Mouse (Mus musculus): ENCODE measurements around the gene Kmt2e. TPM values are rescaled to one million over a fixed set of nuclear protein-coding genes. Genes with fewer than 3 reads are reported as not detected.

Kmt2e gene
- 63.2 and 69.0 TPM in 2 replicates for polyA plus RNA-seq (2016; fragmentation: Nextera tagmentation; extraction: Ambion mirVana)

DNA sequence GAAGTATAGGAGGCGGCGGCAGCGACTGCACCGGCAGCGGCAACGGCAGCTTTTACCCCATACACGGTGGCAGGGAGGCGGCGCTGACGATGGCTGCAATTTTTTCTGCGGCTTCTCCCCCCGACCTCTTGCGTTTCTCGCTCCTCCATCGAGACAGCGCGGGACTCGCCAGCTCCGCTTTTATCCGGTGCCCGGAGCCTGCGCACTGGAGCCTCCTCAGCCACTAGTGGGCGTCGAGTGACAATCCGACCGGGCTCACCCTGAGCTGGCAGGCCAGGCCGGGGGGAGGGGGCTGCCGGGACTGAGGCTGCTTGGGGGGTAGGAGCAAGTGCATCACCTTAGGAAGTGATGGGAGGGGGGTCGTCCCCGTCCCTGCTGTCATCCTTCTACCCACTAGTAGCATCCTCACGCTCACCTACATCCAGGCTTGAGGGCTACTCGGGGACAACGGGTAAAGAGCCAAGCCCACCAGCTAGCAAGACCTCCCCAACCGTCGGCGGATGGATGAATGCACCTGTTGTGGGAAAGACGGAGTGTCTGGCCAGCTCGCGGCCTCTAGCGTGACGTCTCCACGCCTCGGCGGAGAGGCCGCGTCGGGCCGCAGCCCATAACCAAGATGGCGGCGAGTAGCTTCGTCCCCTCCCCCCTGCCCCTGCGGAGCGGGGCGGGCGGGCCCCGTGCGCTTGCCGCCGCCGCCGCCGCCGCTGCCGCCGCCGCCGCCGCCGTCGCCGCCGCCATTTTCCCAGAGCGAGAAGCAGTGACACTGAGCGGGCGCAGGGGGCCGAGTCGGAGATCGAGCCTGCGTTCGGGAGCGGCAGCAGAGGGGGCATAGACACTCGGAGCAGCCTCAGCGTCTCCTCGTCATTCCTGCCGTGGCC, at the start of gene Kmt2e:
TSS of gene Kmt2e (plus strand) at position 722 of the 878 bp plus-strand sequence.
- no peaks in the 10 kb centered on the region for H3K27me3 ChIP-seq (ENCODE audit: insufficient read depth, poor library complexity, severe bottlenecking)
- H3K36me3 ChIP-seq = no peaks in the 10 kb centered on the region
- WGBS = under 1% methylated on average over 84 of the region's 85 CpGs
- H3K4me3 ChIP-seq = peak within 1 kb of the TSS; percentile 86
- no peaks in the 10 kb centered on the region for H3K9me3 ChIP-seq
- peak within 1 kb of the TSS; percentile 100 for H3K27ac ChIP-seq
- peak; percentile 93 for DNase-seq (ENCODE audit: low spot score)
- peaks cover 5% of the 10 kb centered on the region; the same call in 1 of the 2 replicates for H3K4me1 ChIP-seq

DNA sequence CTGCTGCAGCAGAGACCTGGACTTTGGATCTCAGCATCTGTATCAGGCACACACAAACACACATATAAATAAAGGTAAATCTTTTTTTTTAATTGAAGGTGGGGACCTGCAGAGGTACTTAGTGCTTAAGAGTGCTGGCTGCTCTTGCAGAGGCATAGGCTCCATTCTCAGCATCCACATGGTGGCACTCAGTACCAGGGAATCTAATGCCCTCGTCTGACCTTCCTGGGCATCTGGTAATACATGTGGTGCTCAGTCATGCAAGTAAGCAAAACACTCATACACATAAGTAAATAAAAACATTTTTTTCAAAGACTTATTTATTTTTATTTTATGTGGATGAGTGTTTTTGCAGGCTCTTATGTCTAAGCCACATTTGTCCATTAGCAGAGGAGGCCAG, 49.1 kb upstream of the Kmt2e start:
- no peak overlapping the region for H3K4me3 ChIP-seq
- no peak overlapping the region for H3K27ac ChIP-seq
- H3K27me3 ChIP-seq (ENCODE audit: insufficient read depth, poor library complexity, severe bottlenecking) = no peaks in the 10 kb centered on the region
- DNase-seq (ENCODE audit: low spot score) = no peak
- no peaks in the 10 kb centered on the region for H3K9me3 ChIP-seq
- H3K36me3 ChIP-seq = no peaks in the 10 kb centered on the region
- WGBS = 68% methylated on average over 1 of the region's 1 CpGs
- H3K4me1 ChIP-seq = peaks cover 13% of the 10 kb centered on the region; the same call in 1 of the 2 replicates

DNA sequence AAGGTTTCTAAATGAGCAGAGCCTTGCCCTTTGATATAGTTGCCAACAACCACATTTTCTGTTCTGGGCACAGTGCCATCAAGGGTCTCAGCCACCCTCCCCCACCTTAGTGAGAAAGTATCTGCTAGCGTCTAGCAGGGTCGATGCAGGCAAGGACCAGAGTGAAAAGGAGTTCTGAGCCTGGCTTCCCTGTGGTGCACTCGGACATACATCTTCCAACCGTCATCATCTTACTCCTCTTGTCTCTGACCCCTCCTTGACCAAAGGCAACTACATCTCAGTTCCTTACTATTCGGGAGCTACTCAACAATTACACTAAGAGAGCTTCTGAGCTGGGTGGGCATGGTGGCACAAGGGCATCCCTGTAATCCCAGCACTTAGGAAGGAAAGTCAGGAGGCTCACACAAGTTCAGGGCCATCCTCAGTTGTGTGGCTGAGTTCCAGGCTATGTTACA, 48.5 kb upstream of the Kmt2e start:
- Histone ChIP-seq H3K4me1 (peaks cover 13% of the 10 kb centered on the region; the same call in 1 of the 2 replicates), H3K9me3 (no peaks in the 10 kb centered on the region), H3K36me3 (no peaks in the 10 kb centered on the region), H3K27me3 (ENCODE audit: insufficient read depth, poor library complexity, severe bottlenecking) (no peaks in the 10 kb centered on the region), H3K27ac (no peak overlapping the region), H3K4me3 (no peak overlapping the region)
- WGBS = 57% methylated on average over 5 of the region's 5 CpGs
- no peak for DNase-seq (ENCODE audit: low spot score)

DNA sequence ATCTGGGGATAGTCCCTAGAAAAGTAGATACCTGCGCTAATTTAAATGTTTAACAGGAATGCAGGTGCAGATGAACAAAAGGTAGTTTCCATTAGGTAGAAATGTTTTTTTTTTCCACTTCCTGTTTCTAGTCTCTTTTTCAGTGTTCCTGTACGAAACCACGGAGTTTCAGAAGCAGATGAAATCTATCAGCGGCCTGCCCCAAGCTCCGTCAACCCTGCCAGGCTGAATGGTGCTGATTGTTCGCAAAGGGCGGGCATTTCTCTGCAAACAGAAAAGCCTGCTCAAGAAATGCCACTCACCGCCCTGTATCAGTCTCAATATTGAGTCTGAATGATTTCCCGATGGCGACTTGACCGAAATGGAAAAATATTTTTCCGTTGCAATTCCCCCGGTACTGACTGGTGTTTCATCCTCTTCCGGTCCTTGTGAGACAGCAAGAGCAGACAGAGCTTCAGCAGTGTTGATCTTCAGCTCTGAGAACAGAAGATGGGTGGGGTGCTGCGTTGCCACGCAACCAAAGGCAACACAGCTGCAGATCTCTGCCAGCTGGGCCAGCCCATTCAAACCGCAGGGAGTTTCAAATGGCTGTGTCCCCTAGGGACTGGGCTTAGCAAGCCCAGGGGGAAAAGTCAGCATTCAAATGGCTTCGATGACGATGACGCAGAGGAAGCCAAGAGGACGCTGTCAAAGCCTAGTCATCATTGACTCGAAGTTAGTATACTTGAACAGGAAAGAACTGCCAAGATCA, 47.5 kb upstream of the Kmt2e start:
- H3K27me3 ChIP-seq (ENCODE audit: insufficient read depth, poor library complexity, severe bottlenecking) = no peaks in the 10 kb centered on the region
- H3K27ac ChIP-seq = peak overlapping the region; percentile 83
- peak; percentile 96 for DNase-seq (ENCODE audit: low spot score)
- H3K9me3 ChIP-seq = no peaks in the 10 kb centered on the region
- peaks cover 13% of the 10 kb centered on the region; the same call in 1 of the 2 replicates for H3K4me1 ChIP-seq
- 2% methylated on average over 22 of the region's 22 CpGs for WGBS
- H3K4me3 ChIP-seq = peak overlapping the region; percentile 56
- H3K36me3 ChIP-seq = no peaks in the 10 kb centered on the region

DNA sequence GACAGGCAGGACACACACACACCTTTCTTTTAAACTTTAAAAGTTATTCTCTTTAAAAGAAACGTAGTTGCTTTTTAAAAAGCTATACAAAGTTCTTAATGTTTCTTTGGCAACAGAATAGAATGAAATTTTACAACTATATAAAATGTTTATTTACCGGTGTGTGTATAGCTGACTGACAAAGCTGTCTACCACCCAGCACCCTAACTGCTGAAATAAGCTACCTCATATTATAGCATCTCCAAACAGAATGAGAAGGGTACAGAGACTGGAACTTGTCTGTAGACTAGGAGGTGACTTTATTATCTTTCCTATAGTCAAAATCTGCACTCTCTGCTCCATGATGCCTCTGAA, 47.0 kb upstream of the Kmt2e start:
- Histone ChIP-seq H3K9me3 (no peaks in the 10 kb centered on the region), H3K27me3 (ENCODE audit: insufficient read depth, poor library complexity, severe bottlenecking) (no peaks in the 10 kb centered on the region), H3K4me1 (peaks cover 13% of the 10 kb centered on the region; the same call in 1 of the 2 replicates), H3K36me3 (no peaks in the 10 kb centered on the region), H3K4me3 (peak overlapping the region; percentile 56), H3K27ac (peak overlapping the region; percentile 83; the same call in 1 of the 2 replicates)
- no peak for DNase-seq (ENCODE audit: low spot score)
- WGBS = 67% methylated on average over 2 of the region's 2 CpGs

DNA sequence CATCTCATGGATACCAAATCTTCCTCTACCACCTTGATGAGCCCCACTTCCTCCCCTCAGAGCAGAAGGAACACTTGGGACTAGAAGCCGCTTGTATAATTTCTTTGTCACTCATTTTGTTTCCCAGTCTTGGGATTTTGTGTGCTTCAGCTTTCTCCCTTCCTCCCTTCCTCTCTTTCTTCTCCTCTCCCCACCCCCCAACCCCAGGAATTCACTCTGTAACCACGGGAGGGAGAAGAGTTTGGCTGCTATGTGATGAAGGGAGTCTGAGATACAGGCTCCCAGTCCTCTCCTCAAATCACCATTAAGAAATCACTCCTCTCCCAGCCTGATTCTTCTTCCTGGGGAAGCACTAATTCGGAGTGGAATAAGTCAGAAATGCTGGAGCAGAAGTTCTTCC, 46.1 kb upstream of the Kmt2e start:
- Histone ChIP-seq H3K36me3 (no peaks in the 10 kb centered on the region), H3K27me3 (ENCODE audit: insufficient read depth, poor library complexity, severe bottlenecking) (no peaks in the 10 kb centered on the region), H3K4me3 (no peak overlapping the region), H3K4me1 (peaks cover 13% of the 10 kb centered on the region; the same call in 1 of the 2 replicates), H3K27ac (no peak overlapping the region), H3K9me3 (no peaks in the 10 kb centered on the region)
- 35% methylated on average over 3 of the region's 3 CpGs for WGBS
- DNase-seq (ENCODE audit: low spot score) = no peak

DNA sequence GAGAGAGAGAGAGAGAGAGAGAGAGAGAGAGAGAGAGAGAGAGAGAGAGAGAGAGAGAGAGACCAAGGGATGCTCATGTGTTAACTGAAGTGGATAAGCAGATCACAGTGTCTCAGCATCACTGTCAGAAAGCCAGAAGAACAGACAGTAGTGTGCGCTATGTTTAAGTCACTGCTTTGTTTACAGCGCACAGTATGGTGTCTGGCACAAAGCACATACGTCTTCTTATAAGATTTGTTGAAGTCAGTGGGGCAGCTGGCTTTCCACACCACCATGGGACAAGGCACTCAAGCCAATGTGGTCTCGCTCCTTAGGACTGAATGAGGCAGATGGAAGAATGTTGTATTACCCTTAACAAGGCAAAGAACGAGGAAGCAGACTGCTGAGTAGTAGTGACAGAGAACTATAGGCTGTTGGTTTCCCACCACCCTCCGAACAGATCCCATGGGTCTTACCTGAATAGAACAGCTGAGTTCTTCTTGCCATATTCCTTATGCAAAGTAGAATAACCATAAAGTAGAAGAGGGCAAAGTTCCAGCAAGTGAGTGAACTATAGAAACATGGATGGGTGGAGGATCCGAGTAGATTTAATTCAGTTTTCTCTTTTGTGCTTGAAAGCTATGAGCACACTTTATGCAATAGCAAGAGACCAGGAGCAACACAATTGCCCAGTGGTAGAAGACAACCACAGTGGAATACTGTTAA, 44.5 kb upstream of the Kmt2e start:
- Histone ChIP-seq H3K27me3 (ENCODE audit: insufficient read depth, poor library complexity, severe bottlenecking) (no peaks in the 10 kb centered on the region), H3K36me3 (no peaks in the 10 kb centered on the region), H3K4me3 (no peak overlapping the region), H3K27ac (no peak overlapping the region), H3K9me3 (no peaks in the 10 kb centered on the region), H3K4me1 (peaks cover 15% of the 10 kb centered on the region; the same call in 1 of the 2 replicates)
- 81% methylated on average over 7 of the region's 7 CpGs for WGBS
- DNase-seq (ENCODE audit: low spot score) = no peak

DNA sequence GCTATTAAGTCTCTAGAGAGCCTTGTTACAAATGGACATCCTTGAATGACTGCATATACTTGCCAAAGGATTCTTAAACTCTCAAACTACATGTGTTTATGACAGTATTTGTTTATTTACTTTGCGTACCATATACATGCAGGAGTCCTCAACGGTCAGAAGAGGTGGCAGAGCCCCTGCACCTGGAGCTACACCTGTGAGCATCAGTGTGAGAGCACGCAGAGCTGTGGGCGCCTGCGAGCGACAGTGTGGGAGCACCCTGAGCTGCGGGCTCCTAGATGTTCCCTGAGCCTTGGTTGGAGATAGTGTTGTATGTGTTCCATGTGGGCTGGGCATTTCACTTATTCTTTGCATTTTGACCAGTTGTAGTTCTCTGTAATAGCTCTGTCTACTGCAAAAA, 42.5 kb upstream of the Kmt2e start:
- 85% methylated on average over 7 of the region's 7 CpGs for WGBS
- Histone ChIP-seq H3K36me3 (no peaks in the 10 kb centered on the region), H3K4me1 (peaks cover 17% of the 10 kb centered on the region; the same call in 1 of the 2 replicates), H3K4me3 (no peak overlapping the region), H3K27me3 (ENCODE audit: insufficient read depth, poor library complexity, severe bottlenecking) (no peaks in the 10 kb centered on the region), H3K9me3 (no peaks in the 10 kb centered on the region), H3K27ac (no peak overlapping the region)
- DNase-seq (ENCODE audit: low spot score) = no peak

DNA sequence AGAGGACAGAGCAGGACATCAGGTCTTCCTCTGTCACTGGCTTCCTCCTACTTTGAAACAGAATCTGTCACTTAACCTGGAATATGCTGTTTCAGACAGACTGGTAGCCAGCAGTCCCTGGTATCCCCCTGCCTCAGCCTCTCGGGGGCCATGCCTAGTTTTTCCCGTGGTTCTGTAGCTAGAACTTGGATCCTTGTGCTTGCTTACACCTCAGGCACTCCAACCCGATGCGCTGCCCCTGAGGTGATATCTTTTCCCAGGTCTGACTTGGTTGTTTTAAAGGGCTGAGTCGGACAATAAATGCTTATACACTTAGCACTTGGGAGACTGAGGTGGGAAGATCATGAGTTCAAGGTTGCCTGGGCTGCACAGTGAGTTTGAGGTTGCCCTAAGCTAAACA, 40.4 kb upstream of the Kmt2e start:
- H3K27ac ChIP-seq = no peak overlapping the region
- 91% methylated on average over 5 of the region's 5 CpGs for WGBS
- H3K9me3 ChIP-seq = no peaks in the 10 kb centered on the region
- H3K4me1 ChIP-seq = 0 out of 2 replicates have a peak, but pooled peaks cover 4% of the 10 kb centered on the region
- no peak for DNase-seq (ENCODE audit: low spot score)
- no peaks in the 10 kb centered on the region for H3K27me3 ChIP-seq (ENCODE audit: insufficient read depth, poor library complexity, severe bottlenecking)
- no peak overlapping the region for H3K4me3 ChIP-seq
- no peaks in the 10 kb centered on the region for H3K36me3 ChIP-seq

DNA sequence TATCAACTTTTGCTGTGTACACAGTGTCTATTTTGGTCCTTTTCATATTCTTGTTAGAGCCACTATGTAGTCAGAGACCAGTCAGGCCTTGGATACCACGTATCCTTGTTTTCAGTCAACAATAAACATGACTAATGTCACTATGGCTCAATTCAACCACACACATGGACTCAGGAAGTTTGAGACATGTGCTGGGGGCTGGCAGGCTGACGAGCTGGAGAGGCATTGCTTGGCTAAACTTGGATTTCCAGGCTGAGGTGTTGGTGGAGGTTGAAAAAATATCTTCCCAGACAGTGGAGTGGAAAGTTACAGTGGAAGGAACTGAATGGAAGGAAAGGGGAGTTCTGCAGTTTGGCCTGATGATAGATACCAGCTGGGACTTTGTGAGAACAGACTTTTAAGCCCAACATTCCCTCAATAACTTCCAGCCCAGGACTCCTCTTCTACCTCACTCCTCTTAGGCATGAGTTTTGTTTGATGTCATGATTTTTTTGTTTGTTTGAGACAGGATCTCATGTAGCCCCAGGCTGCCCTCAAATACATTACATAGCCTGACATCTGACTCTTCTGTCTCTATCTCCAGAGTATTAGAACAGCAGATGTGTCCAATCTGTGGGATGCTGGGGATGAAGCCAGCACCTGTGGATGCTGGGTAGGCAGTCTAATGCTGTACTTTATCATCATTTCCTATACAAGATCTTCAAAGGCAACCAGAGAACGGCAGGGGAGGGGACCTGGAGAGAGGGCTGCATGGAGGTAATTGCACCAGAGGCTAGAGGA, 39.7 kb upstream of the Kmt2e start:
- Histone ChIP-seq H3K9me3 (no peaks in the 10 kb centered on the region), H3K36me3 (0 out of 2 replicates have a peak, but pooled peaks cover 4% of the 10 kb centered on the region), H3K27ac (no peak overlapping the region), H3K4me1 (0 out of 2 replicates have a peak, but pooled peaks cover 4% of the 10 kb centered on the region), H3K27me3 (ENCODE audit: insufficient read depth, poor library complexity, severe bottlenecking) (no peaks in the 10 kb centered on the region), H3K4me3 (no peak overlapping the region)
- 61% methylated on average over 3 of the region's 3 CpGs for WGBS
- no peak for DNase-seq (ENCODE audit: low spot score)

DNA sequence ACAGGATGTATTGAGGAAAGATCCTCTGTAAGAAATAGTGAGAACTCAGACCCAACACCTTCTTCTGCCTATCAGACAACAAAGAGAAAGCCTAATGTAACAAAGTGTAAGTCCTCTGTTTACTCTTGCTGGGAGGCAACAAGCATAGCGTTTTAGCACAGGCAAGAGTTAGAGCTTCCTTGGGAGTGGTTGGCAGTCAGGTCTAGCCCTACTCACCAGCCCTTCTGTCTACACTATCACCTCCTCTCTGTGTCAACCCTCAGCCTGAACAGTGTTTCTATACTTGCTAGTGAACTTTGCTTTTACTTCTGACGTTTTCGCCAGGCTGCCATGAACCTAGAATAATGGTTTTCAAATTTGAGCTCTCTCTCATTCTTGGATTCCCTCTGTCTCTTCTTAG, 38.5 kb upstream of the Kmt2e start:
- no peak overlapping the region for H3K4me3 ChIP-seq
- whole genome bisulfite sequencing = 72% methylated on average over 3 of the region's 3 CpGs
- no peak overlapping the region for H3K27ac ChIP-seq
- H3K36me3 ChIP-seq = peaks cover 11% of the 10 kb centered on the region
- no peaks in the 10 kb centered on the region for H3K9me3 ChIP-seq
- H3K4me1 ChIP-seq = 0 out of 2 replicates have a peak, but pooled peaks cover 4% of the 10 kb centered on the region
- no peaks in the 10 kb centered on the region for H3K27me3 ChIP-seq (ENCODE audit: insufficient read depth, poor library complexity, severe bottlenecking)
- no peak for DNase-seq (ENCODE audit: low spot score)

DNA sequence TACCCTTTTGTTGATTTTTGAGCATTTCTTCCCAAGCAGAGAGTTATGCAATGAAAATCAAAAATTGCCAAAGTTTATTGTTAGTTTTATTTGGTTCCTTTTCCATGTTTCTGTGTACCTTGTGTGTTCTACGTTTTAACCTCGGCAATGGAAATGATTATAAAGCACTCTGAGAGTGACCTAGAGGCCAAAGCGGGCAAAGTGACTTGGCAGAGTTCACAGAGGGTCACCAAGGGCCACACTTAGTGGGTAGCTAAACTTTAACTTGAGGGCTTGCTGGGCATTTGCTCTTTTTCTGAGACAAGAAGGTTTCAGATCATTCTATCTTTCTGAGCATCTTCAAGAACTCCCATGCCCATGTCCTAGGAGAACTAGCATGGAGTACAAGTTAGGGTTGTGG, 37.5 kb upstream of the Kmt2e start:
- 0 out of 2 replicates have a peak, but pooled peaks cover 4% of the 10 kb centered on the region for H3K4me1 ChIP-seq
- H3K36me3 ChIP-seq = peaks cover 21% of the 10 kb centered on the region
- H3K27ac ChIP-seq = no peak overlapping the region
- WGBS = 83% methylated on average over 3 of the region's 3 CpGs
- DNase-seq (ENCODE audit: low spot score) = no peak
- no peaks in the 10 kb centered on the region for H3K9me3 ChIP-seq
- no peaks in the 10 kb centered on the region for H3K27me3 ChIP-seq (ENCODE audit: insufficient read depth, poor library complexity, severe bottlenecking)
- H3K4me3 ChIP-seq = no peak overlapping the region
